Mouse (Mus musculus) MEL (cell line): ENCODE measurements around the gene Gipc3. TPM values are rescaled to one million over a fixed set of nuclear protein-coding genes. Genes with fewer than 3 reads are reported as not detected.

Experiments used
- DNase-seq: peaks from one replicate; pipeline ENCODE4 v3.0.0; 2011; ENCODE audit warnings: low read depth, low spot score
- H3K27ac ChIP-seq: 2 replicates; pipeline ENCODE4 v1.5.1; 2012; ENCODE audit warnings: low read depth, mild to moderate bottlenecking, control low read depth, low read length, moderate library complexity; ENCODE audit not compliant: control insufficient read depth
- H3K27me3 ChIP-seq, 2 experiments: fragments of 150-350 bp in 1 of 2; sonication (generic) in 1 of 2; 2 replicates each; pipeline ENCODE4 v1.6.1; 2012; ENCODE audit warnings: low read length in 2 of 2, mild to moderate bottlenecking in 2 of 2, improper control_type of control experiment in 1 of 2, moderate library complexity in 1 of 2; ENCODE audit not compliant: insufficient read depth in 2 of 2, control insufficient read depth in 1 of 2
- H3K36me3 ChIP-seq, 2 experiments: 2 replicates each; pipeline ENCODE4 v1.6.1; 2012 to 2014; ENCODE audit warnings: low read length in 2 of 2, improper control_type of control experiment in 1 of 2, inconsistent platforms in 1 of 2, mild to moderate bottlenecking in 1 of 2; ENCODE audit not compliant: insufficient read depth in 2 of 2, control insufficient read depth in 1 of 2
- H3K4me1 ChIP-seq, 2 experiments: fragments of 150-350 bp in 1 of 2; sonication (generic) in 1 of 2; 2 replicates each; pipeline ENCODE4 v1.6.1; 2012; ENCODE audit warnings: low read length in 2 of 2, improper control_type of control experiment in 1 of 2, mild to moderate bottlenecking in 1 of 2; ENCODE audit not compliant: insufficient read depth in 2 of 2, control insufficient read depth in 1 of 2
- H3K4me3 ChIP-seq, 2 experiments: fragments of 150-350 bp in 1 of 2; sonication (generic) in 1 of 2; 2 replicates each; pipeline ENCODE4 v1.5.1; 2012; ENCODE audit warnings: low read depth in 2 of 2, low read length in 2 of 2, mild to moderate bottlenecking in 2 of 2, moderate library complexity in 2 of 2, control low read depth in 1 of 2, improper control_type of control experiment in 1 of 2; ENCODE audit not compliant: control insufficient read depth in 1 of 2, insufficient read depth in 1 of 2
- H3K79me2 ChIP-seq: 2 replicates; pipeline ENCODE4 v1.6.1; 2012; ENCODE audit warnings: mild to moderate bottlenecking, low read length, moderate library complexity; ENCODE audit not compliant: control insufficient read depth, poor library complexity, insufficient read depth
- H3K9ac ChIP-seq: 2 replicates; pipeline ENCODE4 v1.6.1; 2012; ENCODE audit warnings: low read depth, mild to moderate bottlenecking, control low read depth, low read length, moderate library complexity; ENCODE audit not compliant: control insufficient read depth, poor library complexity, severe bottlenecking
- H3K9me3 ChIP-seq: fragments of 150-350 bp; sonication (generic); replicated peaks from 2 replicates; pipeline ENCODE4 v1.6.1; 2012; ENCODE audit warnings: mild to moderate bottlenecking, low read length, improper control_type of control experiment, moderate library complexity; ENCODE audit not compliant: insufficient read depth
- BHLHE40 ChIP-seq: IDR thresholded peaks from 2 replicates; pipeline ENCODE4 v1.6.1; 2012; ENCODE audit warnings: low read depth, mild to moderate bottlenecking, inconsistent platforms, low read length, improper control_type of control experiment, borderline replicate concordance
- CHD2 ChIP-seq: IDR thresholded peaks from 2 replicates; pipeline ENCODE4 v1.6.1; 2011; ENCODE audit warnings: low read length, improper control_type of control experiment
- CTCF ChIP-seq, 3 experiments: IDR thresholded peaks in 2 of 3; conservative IDR thresholded peaks in 1 of 3; 2 replicates each; pipeline ENCODE4 v1.5.1; 2011 to 2012; ENCODE audit warnings: low read length in 3 of 3, low read depth in 2 of 3, mild to moderate bottlenecking in 2 of 3, improper control_type of control experiment in 1 of 3, inconsistent platforms in 1 of 3, mixed read lengths in 1 of 3, moderate library complexity in 1 of 3; ENCODE audit not compliant: control insufficient read depth in 1 of 3, insufficient read depth in 1 of 3, poor library complexity in 1 of 3, severe bottlenecking in 1 of 3
- E2F4 ChIP-seq: IDR thresholded peaks from 2 replicates; pipeline ENCODE4 v1.6.1; 2011; ENCODE audit warnings: low read depth, low read length, improper control_type of control experiment, borderline replicate concordance
- EP300 ChIP-seq, 2 experiments: IDR thresholded peaks; 2 replicates each; pipeline ENCODE4 v1.6.1; 2011; ENCODE audit warnings: improper control_type of control experiment in 2 of 2, low read length in 2 of 2, low read depth in 1 of 2, mild to moderate bottlenecking in 1 of 2
- ETS1 ChIP-seq: IDR thresholded peaks from 2 replicates; pipeline ENCODE4 v1.6.1; 2012; ENCODE audit warnings: low read depth, mild to moderate bottlenecking, inconsistent platforms, low read length, improper control_type of control experiment, moderate library complexity
- MAX ChIP-seq: IDR thresholded peaks from 2 replicates; pipeline ENCODE4 v1.6.1; 2011; ENCODE audit warnings: low read length, improper control_type of control experiment
- MEF2A ChIP-seq: IDR thresholded peaks from 2 replicates; pipeline ENCODE4 v1.6.1; 2014; ENCODE audit warnings: low read depth, mild to moderate bottlenecking, inconsistent platforms, low read length, improper control_type of control experiment; ENCODE audit not compliant: poor library complexity, insufficient replicate concordance, severe bottlenecking; ENCODE audit errors: extremely low read depth
- MXI1 ChIP-seq: IDR thresholded peaks from 2 replicates; pipeline ENCODE4 v1.6.1; 2011; ENCODE audit warnings: mild to moderate bottlenecking, low read depth, low read length, improper control_type of control experiment
- MYB ChIP-seq: IDR thresholded peaks from 2 replicates; pipeline ENCODE4 v1.6.1; 2011; ENCODE audit warnings: mild to moderate bottlenecking, low read depth, low read length, improper control_type of control experiment
- POLR2A ChIP-seq, 2 experiments: IDR thresholded peaks; 2 replicates each; pipeline ENCODE4 v1.6.1; 2011 to 2012; ENCODE audit warnings: low read length in 2 of 2, mild to moderate bottlenecking in 2 of 2, control low read depth in 1 of 2, improper control_type of control experiment in 1 of 2, low read depth in 1 of 2, moderate library complexity in 1 of 2; ENCODE audit not compliant: control insufficient read depth in 1 of 2, insufficient read depth in 1 of 2, poor library complexity in 1 of 2
- POLR2AphosphoS2 ChIP-seq: IDR thresholded peaks from 2 replicates; pipeline ENCODE4 v1.6.1; 2011; ENCODE audit warnings: low read length, improper control_type of control experiment
- POLR2AphosphoS5 ChIP-seq: IDR thresholded peaks from 2 replicates; pipeline ENCODE4 v1.6.1; 2012; ENCODE audit warnings: low read depth, borderline replicate concordance, mild to moderate bottlenecking, inconsistent platforms, low read length, moderate library complexity, mixed read lengths
- RAD21 ChIP-seq: IDR thresholded peaks from 2 replicates; pipeline ENCODE4 v1.6.1; 2011; ENCODE audit warnings: mild to moderate bottlenecking, low read depth, low read length, improper control_type of control experiment
- SIN3A ChIP-seq: IDR thresholded peaks from 2 replicates; pipeline ENCODE4 v1.6.1; 2012; ENCODE audit warnings: low read length, improper control_type of control experiment, inconsistent platforms
- SMC3 ChIP-seq: IDR thresholded peaks from 2 replicates; pipeline ENCODE4 v1.6.1; 2011; ENCODE audit warnings: low read depth, low read length, improper control_type of control experiment
- TAL1 ChIP-seq: IDR thresholded peaks from 2 replicates; pipeline ENCODE4 v1.6.1; 2012; ENCODE audit warnings: mild to moderate bottlenecking, inconsistent platforms, low read length, moderate library complexity, mixed read lengths
- TBP ChIP-seq: IDR thresholded peaks from 2 replicates; pipeline ENCODE4 v1.8.0; 2011; ENCODE audit warnings: low read depth, low read length, improper control_type of control experiment
- UBTF ChIP-seq: IDR thresholded peaks from 2 replicates; pipeline ENCODE4 v1.6.1; 2012; ENCODE audit warnings: low read depth, mild to moderate bottlenecking, inconsistent platforms, low read length, improper control_type of control experiment, moderate library complexity, borderline replicate concordance; ENCODE audit not compliant: insufficient read depth
- ZKSCAN1 ChIP-seq: IDR thresholded peaks from 2 replicates; pipeline ENCODE4 v1.6.1; 2012; ENCODE audit warnings: low read depth, mild to moderate bottlenecking, inconsistent platforms, low read length, improper control_type of control experiment, moderate library complexity
- ZMIZ1 ChIP-seq: IDR thresholded peaks from 2 replicates; pipeline ENCODE4 v1.6.1; 2012; ENCODE audit warnings: low read depth, mild to moderate bottlenecking, inconsistent platforms, low read length, improper control_type of control experiment, moderate library complexity
- ZNF384 ChIP-seq: IDR thresholded peaks from 2 replicates; pipeline ENCODE4 v1.6.1; 2012; ENCODE audit warnings: low read depth, mild to moderate bottlenecking, inconsistent platforms, low read length, improper control_type of control experiment
- polyA plus RNA-seq, 2 experiments: library from polyadenylated mRNA; stranded (reverse) in 1 of 2; unstranded in 1 of 2; fragments of >175 nt in 1 of 2; fragments of >200 nt in 1 of 2; gene quantifications; 2 replicates each; pipeline versions ENCODE4 v1.2.1 to v1.2.4; 2012; ENCODE audit warnings: low replicate concordance in 2 of 2, low read depth in 1 of 2; ENCODE audit not compliant: insufficient read length in 2 of 2, insufficient read depth in 1 of 2, missing spikeins in 1 of 2
- total RNA-seq: library from RNA; depleted of rRNA; stranded (reverse); fragments of 300-350 nt; gene quantifications from 2 replicates; pipeline ENCODE4 v1.2.3, GENCODE M21; 2012

The Gipc3 gene
- total and polyA plus RNA-seq, 3 experiments: not detected

DNA sequence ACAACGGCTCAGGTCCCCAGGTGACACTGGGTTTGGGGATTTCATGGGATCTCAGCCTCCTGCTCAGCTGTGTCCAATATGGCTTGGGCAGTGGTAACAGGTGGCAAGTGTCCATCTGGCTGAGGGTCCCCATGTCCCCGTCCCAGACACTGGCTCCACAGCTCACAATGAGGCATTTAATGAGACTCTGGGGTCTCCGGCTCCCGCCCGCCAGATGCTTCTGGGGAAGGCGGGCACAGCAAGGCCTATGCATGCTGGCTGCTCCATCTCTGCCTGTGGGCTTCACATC, 24.1 kb upstream of the Gipc3 start:
- H3K9me3 ChIP-seq: no peaks in the 10 kb centered on the region
- no peaks in the 10 kb centered on the region for H3K79me2 ChIP-seq
- no peaks in the 10 kb centered on the region for H3K27me3 ChIP-seq
- no peak for DNase-seq
- no peak overlapping the region for H3K9ac ChIP-seq
- TF ChIP-seq SMC3 (no peak; the same call in 1 of the 2 replicates), ETS1 (no peak), POLR2A (IDR thresholded peaks at IDR 0.05; ENCODE audit: control insufficient read depth in 1 of 2, insufficient read depth in 1 of 2, low read depth in 1 of 2, low read length in 2 of 2, poor library complexity in 1 of 2) (no peak), TBP (no peak), ZKSCAN1 (no peak), MYB (no peak), MXI1 (no peak), POLR2AphosphoS2 (no peak), CTCF (IDR thresholded peaks at IDR 0.05 in 2 of 3, conservative IDR thresholded peaks at IDR 0.05 in 1 of 3; ENCODE audit: control insufficient read depth in 1 of 3, insufficient read depth in 1 of 3, low read depth in 2 of 3, low read length in 3 of 3, poor library complexity in 1 of 3, severe bottlenecking in 1 of 3) (no peak)
- TF ChIP-seq, all 39 proteins: peak for 0
- Histone ChIP-seq H3K27ac (no peak overlapping the region), H3K4me3 (no peak overlapping the region), H3K36me3 (0 out of 4 replicates have a peak, but pooled peaks cover 0 to 3% of the 10 kb centered on the region in 2 experiments), H3K4me1 (peaks cover 0 to 5% of the 10 kb centered on the region in 2 experiments; a peak in 1 of 4 replicates)

DNA sequence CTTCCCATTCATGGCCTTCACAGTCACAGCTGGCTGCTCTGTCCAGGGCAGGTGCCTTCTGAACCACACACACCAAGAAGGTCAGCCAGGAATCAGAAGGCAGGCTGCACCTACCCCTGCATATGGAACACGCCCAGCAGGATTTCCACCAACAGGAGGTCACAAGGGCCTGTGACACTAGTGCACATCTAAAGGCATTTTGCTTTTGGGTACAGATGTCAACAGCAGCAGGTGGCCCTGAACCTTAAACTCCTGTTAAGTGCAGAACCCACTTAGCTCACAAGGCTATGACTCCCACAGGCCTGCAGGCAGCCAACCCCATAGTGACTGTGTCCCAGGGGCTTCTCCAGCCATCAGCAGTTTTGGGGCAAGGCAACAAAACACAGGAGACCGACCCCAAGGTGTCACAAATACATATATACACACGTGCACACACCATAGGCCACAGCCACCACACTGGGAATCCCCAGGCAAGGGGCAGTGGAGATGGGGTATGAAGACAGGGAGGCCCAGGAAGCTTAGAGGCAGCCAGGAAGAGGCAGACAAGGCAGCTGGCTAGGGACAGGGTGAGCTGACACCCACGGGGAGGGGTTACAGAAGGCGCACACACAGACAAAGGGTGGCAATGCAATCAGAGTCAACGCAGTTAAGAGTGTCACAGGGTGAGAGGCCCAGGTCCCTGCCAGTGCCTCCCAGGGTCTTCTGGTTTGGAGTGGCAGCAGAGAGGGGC, 23.6 kb upstream of the Gipc3 start:
- 0 out of 4 replicates have a peak, but pooled peaks cover 0 to 3% of the 10 kb centered on the region in 2 experiments for H3K36me3 ChIP-seq
- H3K9ac ChIP-seq: no peak overlapping the region
- no peak overlapping the region for H3K27ac ChIP-seq
- no peak overlapping the region for H3K4me3 ChIP-seq
- no peaks in the 10 kb centered on the region for H3K79me2 ChIP-seq
- no peak for TF ChIP-seq EP300 (IDR thresholded peaks at IDR 0.05; ENCODE audit: low read depth in 1 of 2, low read length in 2 of 2)
- no peak for TF ChIP-seq SIN3A
- TF ChIP-seq E2F4: no peak
- no peak for TF ChIP-seq TAL1
- TF ChIP-seq POLR2AphosphoS2: peak; percentile 69
- peak; percentile 5; the same call in 1 of the 2 replicates for TF ChIP-seq CHD2
- no peak for TF ChIP-seq ZNF384
- peak; percentile 31; the same call in 1 of the 2 replicates for TF ChIP-seq ZMIZ1
- peak; percentile 8 for TF ChIP-seq SMC3
- no peak for TF ChIP-seq RAD21
- TF ChIP-seq MEF2A: no peak
- TF ChIP-seq UBTF: no peak
- TF ChIP-seq POLR2A (IDR thresholded peaks at IDR 0.05; ENCODE audit: control insufficient read depth in 1 of 2, insufficient read depth in 1 of 2, low read depth in 1 of 2, low read length in 2 of 2, poor library complexity in 1 of 2): peak; percentile 9 to 19; a peak in 1 of 4 replicates
- TF ChIP-seq BHLHE40: no peak
- no peak for TF ChIP-seq MAX
- no peak for TF ChIP-seq ZKSCAN1
- TF ChIP-seq POLR2AphosphoS5: peak; percentile 85; the same call in 1 of the 2 replicates
- TF ChIP-seq, all 39 proteins: peak for 6
- Histone ChIP-seq H3K9me3 (no peaks in the 10 kb centered on the region), H3K4me1 (peaks cover 0 to 5% of the 10 kb centered on the region in 2 experiments; a peak in 1 of 4 replicates), H3K27me3 (no peaks in the 10 kb centered on the region)
- DNase-seq: peak; percentile 53
